Mouse (Mus musculus) left cerebral cortex, postnatal 4 days (tissue): ENCODE measurements around the gene Slc25a22. TPM values are rescaled to one million over a fixed set of nuclear protein-coding genes. Genes with fewer than 3 reads are reported as not detected.

Experiments
- DNase-seq: peaks from one replicate; pipeline ENCODE4 v3.0.0-alpha.2; 2022
- intact Hi-C: fragments of 180-260 bp; cut with DNase I; formaldehyde crosslinking; loops from one replicate; pipeline ENCODE4 v1.15.1; 2025
- total RNA-seq, 2 experiments: library from RNA; stranded (reverse); gene quantifications; 2 replicates each; pipeline ENCODE4 v1.2.3; 2021

Gene Slc25a22
- total RNA-seq, 2 experiments from 2014 or later: 196 to 217 TPM

GRCm38 (mm10) chr7:141474160-141474559 lies 36.5 kb upstream of the Slc25a22 start:
- DNase-seq: no peak
- intact Hi-C loops: no loop called here

GRCm38 (mm10) chr7:141472763-141473162 lies 35.1 kb upstream of the Slc25a22 start:
- intact Hi-C loops: no loop called here
- DNase-seq: no peak

- intact Hi-C loops: no loop called here
- DNase-seq: no peak
Observed at GRCm38 (mm10) chr7:141472226-141472625, 34.5 kb upstream of the Slc25a22 start.

GRCm38 (mm10) chr7:141471236-141471635 lies 33.5 kb upstream of the Slc25a22 start:
- DNase-seq: no peak
- intact Hi-C loops: no loop called here

- intact Hi-C loops: no loop called here
- DNase-seq: no peak
Observed at GRCm38 (mm10) chr7:141470637-141470944, 32.9 kb upstream of the Slc25a22 start.

- DNase-seq: no peak
- intact Hi-C loops: no loop called here
Observed at GRCm38 (mm10) chr7:141469901-141470636, 32.4 kb upstream of the Slc25a22 start.

GRCm38 (mm10) chr7:141469352-141469751 lies 31.7 kb upstream of the Slc25a22 start:
- intact Hi-C loops: no loop called here
- no peak for DNase-seq

GRCm38 (mm10) chr7:141468522-141469211 lies 31.0 kb upstream of the Slc25a22 start:
- peak; percentile 59 for DNase-seq

GRCm38 (mm10) chr7:141468164-141468521 lies 30.5 kb upstream of the Slc25a22 start:
- intact Hi-C loops: no loop called here
- DNase-seq: no peak

More at GRCm38 (mm10) chr7:141468522-141469211, 31.0 kb upstream of the Slc25a22 start:
- intact Hi-C loops: no loop called here

GRCm38 (mm10) chr7:141467230-141468030 lies 29.7 kb upstream of the Slc25a22 start, which contains the start of gene Cd151:
Cd151 (plus strand) TSS chr7:141467392.
- intact Hi-C loops: no loop called here
- DNase-seq: peak; percentile 62

- intact Hi-C loops: no loop called here
- no peak for DNase-seq
Observed at GRCm38 (mm10) chr7:141466607-141467148, 29.0 kb upstream of the Slc25a22 start.

- DNase-seq: no peak
- intact Hi-C loops: no loop called here
Observed at GRCm38 (mm10) chr7:141466045-141466394, 28.3 kb upstream of the Slc25a22 start.

GRCm38 (mm10) chr7:141465388-141466044 lies 27.8 kb upstream of the Slc25a22 start:
- no peak for DNase-seq
- intact Hi-C loops: no loop called here

GRCm38 (mm10) chr7:141464603-141465201 lies 27.0 kb upstream of the Slc25a22 start:
- DNase-seq: no peak
- intact Hi-C loops: no loop called here

- intact Hi-C loops: no loop called here
- no peak for DNase-seq
Observed at GRCm38 (mm10) chr7:141463824-141464602, 26.3 kb upstream of the Slc25a22 start.

GRCm38 (mm10) chr7:141462333-141462821 lies 24.7 kb upstream of the Slc25a22 start:
- intact Hi-C loops: no loop called here
- DNase-seq: no peak

- intact Hi-C loops: no loop called here
- no peak for DNase-seq
Observed at GRCm38 (mm10) chr7:141461521-141462332, 24.0 kb upstream of the Slc25a22 start.

GRCm38 (mm10) chr7:141460391-141461113 lies 22.9 kb upstream of the Slc25a22 start, which contains the start of gene Cracr2b:
Cracr2b (plus strand) TSS chr7:141461094.
- DNase-seq: no peak

More at GRCm38 (mm10) chr7:141460391-141461113, 22.9 kb upstream of the Slc25a22 start, which contains the start of gene Cracr2b:
- intact Hi-C loops: no loop called here
